Mouse (Mus musculus) kidney, postnatal 25 days (tissue): ENCODE data around the gene Pard3.

Source experiments
- DNase-seq, 2 experiments: peaks; one replicate each; pipeline ENCODE4 v3.0.0; 2021; ENCODE audit warnings: mixed read lengths in 2 of 2

Gene Pard3

DNA sequence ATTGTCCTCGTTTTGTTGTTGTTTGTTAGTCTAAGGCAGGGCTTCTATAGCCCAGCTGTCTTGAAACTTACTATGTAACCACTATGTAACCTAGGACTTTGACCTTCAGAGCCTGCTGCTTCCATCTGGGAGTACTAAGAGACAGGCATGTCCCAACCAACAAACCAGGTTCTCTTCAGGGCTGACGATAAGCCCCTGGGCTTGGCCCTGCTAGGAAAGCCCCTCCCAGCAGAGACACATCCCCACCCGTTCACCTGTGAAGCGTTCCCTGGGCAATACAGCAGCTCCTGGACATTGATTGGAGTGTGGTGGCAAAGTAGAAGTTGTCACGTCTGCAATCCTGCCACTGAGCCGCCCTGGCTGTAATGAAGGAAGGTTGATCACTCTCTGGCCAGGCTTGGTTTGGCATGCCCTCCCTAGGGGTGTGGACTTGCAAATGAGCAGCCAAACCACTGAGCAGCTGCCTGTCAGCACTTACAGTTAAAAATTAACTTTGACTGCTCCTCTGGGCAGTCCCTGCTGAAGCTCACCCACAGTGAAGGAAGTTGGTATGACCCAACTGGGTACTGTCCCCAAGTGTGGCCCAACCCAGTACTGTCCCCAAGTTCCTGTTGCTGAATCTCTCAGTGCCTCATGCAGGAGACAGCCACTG lies 377.3 kb downstream of the Pard3 start:
- DNase-seq: peak; percentile 88 to 96

DNA sequence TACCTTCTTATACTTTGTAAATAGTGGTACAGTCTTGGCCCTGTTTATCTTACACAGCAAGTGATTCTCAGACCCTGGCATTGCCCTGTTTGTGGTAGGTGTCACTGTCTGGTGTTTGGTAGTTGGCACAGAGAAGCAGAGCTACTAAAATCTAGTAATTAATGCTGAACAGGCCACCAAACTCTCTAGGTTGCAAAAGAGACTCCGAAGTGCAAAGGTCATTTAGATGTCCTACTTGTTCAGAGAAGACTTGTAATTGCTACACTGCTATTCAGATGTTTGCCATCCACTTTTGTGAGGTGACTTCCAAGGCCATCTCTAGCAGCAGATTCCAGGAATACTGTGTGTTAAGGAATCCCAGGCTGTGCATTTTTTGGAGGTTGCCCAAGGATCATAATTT lies 383.7 kb downstream of the Pard3 start:
- no peak for DNase-seq

- DNase-seq: no peak
Measured at GRCm38 (mm10) chr8:127449066-127449840, 385.6 kb downstream of the Pard3 start.

DNA sequence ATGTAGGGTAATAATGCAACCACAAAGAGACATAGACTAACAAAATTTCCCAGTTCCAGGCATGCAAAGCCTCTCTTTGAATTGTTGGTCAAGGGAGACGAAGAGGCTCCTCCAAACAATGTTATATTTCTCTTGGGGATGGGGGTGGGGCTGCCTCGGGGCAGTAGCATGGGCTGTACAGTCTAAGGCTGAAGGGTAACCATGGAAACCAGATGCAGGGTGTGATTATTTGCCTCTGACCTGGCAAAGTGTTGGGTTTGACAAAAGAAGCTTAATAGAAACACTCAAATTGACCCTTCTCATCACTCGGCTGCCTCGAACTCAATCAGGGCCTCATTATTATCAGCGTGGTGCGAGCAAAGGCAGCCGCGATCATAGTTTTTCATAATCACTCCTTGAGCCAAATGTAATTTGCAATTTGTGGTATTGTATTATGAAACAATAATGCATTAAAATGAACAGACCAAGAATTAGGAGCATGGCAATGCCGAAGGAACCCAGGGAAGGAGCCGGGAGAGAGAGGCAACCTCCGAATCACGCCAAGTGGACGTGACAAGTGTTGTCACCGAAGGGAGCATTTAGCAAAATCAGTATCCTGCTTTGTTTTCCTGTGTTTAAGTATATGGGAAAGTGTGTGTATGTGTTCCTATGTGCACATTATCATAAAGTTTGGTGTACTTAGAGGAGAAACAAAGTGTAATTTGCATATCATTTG lies 387.4 kb downstream of the Pard3 start:
- DNase-seq: no peak

- no peak for DNase-seq
Measured at GRCm38 (mm10) chr8:127452364-127452763, 388.7 kb downstream of the Pard3 start.

GRCm38 (mm10) chr8:127457901-127458300 lies 394.2 kb downstream of the Pard3 start:
- DNase-seq: no peak

DNA sequence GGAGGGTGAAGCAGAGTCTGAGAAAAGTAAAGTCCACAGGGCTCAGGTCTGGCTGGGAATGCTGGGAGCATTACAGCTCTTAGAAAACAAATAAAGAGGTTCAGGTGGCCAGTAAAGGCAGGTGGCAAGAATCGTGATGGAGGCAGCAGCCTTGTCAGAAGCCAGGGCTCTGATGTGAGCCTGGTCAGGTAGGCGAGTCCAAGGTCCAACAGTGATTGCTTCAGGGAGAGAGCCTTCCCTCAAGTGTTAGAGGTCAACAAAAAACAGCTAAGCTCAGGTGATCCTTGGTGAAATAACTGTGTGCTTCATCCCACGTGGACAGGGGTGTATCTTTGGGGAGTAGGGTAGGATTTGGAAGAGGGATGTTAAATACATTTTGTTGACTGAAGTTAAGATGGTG lies 397.5 kb downstream of the Pard3 start:
- peak; percentile 16 to 55 for DNase-seq

- DNase-seq: no peak
Measured at GRCm38 (mm10) chr8:127462378-127462935, 398.8 kb downstream of the Pard3 start.

- DNase-seq: peak; percentile 33 to 50
Measured at GRCm38 (mm10) chr8:127464300-127464699, 400.6 kb downstream of the Pard3 start.

- DNase-seq: peak in 1 of 2 experiments; percentile 7
Measured at GRCm38 (mm10) chr8:127472204-127472603, 408.5 kb downstream of the Pard3 start.

- no peak for DNase-seq
Measured at GRCm38 (mm10) chr8:127480003-127480402, 416.3 kb downstream of the Pard3 start.

DNA sequence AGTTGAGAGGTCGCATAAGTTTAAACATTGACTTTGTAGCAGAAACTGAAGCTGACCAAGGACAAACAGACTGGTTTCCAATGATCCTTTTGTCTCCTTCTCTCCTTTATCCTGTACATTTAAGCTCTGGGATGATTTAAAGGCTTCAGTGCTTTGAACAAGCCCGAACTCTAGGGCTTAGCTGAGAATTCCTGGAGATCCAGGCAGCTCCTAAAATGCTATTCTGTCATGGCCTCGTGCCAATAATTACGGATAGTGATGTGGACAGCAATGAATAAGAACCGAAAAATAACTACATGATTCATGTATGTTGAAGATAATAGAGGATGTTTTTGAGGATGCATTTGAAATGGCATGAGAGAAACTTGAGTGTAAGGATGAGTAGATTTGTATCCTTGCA lies 421.9 kb downstream of the Pard3 start:
- DNase-seq: peak in 1 of 2 experiments; percentile 18

- no peak for DNase-seq
Measured at GRCm38 (mm10) chr8:127491963-127492362, 428.3 kb downstream of the Pard3 start.

DNA sequence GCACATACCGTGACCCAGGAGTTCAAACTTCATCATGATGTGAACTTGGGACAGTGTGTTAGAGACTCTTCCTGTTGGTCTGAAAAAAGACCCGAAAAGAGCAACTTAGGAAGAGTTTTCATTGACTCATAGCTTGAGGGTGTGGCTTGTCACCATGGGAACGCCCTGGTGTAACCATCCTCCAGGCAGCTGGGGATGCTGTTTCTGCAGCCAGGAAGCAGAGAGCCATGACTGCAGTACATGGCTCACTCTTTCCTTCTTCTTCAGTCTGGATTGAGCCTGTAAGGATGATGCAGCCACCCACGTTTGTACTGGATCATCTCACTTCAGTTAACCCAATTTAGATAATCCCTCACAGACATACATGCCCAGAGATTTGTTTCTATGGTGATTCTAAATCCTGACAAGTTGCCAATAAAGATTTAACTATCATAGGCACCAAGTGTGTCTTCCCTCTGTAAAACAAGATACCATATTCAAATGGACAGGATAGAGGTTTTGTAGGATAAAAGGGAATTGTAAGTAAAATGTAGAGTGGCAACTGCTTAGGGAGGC lies 431.6 kb downstream of the Pard3 start:
- DNase-seq: peak; percentile 49 to 64

- no peak for DNase-seq
Measured at GRCm38 (mm10) chr8:127498997-127499719, 435.5 kb downstream of the Pard3 start.

GRCm38 (mm10) chr8:127499720-127500114 lies 436.0 kb downstream of the Pard3 start:
- DNase-seq: no peak

DNA sequence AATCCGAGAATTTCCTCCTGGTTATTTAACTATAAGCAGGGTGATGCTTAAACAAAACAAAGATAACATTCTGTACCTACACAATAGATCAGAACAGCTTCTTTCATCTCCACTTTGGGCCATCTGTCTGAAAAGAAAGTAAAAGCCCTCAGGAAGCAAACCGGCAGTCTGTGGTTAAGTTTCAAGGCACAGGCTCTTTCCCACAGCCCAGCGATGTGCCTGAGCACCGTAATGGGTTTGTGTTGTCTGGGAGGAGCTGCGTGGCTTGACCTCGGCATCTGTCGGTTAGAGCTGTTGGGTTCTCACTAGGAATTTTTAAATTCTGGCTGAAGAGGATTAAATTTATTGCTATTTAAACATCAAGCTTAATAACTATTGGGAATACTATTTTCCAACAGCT lies 436.5 kb downstream of the Pard3 start:
- peak in 1 of 2 experiments; percentile 7 for DNase-seq

DNA sequence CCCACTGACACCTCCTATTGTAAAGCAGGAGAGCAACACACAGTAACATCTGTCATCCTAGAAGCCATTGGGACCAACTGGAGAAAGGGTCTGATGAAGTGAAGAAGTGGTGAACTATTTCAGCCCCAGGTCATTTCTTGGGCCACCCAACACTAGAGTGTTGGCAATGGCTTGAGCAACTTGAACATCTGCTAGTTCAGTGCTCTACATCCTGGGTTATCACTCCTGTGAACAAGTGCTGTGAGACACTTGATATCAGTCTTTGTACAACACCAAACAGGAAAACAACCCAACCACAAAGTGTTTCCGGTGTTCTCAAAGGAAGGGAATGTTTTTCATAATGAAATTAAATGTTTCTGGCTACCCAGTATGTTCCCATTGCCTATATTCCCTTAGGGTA lies 438.1 kb downstream of the Pard3 start:
- DNase-seq: no peak

DNA sequence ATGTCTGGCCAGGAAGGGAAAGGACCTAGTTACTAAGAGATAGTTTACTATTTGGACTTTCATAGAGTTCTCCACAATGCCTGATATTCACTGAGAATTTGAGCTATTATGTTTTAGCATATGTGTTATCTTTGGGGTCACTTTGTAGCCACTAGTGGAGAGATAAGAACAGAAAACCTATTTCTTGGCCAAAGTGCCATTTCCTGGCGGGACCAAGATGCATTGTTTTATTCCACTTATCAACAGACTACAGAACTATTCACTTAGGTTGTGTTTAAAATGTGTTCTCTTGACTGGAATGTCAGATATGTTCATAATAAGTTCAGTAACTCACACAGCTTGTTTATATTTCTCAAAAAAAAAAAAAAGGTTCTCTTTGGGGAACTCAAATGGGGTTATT lies 441.6 kb downstream of the Pard3 start:
- DNase-seq: no peak

- no peak for DNase-seq
Measured at GRCm38 (mm10) chr8:127506336-127506735, 442.6 kb downstream of the Pard3 start.

- DNase-seq: no peak
Measured at GRCm38 (mm10) chr8:127511341-127511740, 447.6 kb downstream of the Pard3 start.

GRCm38 (mm10) chr8:127512001-127512573 lies 448.4 kb downstream of the Pard3 start:
- DNase-seq: peak; percentile 13 to 56
